Mouse (Mus musculus) urinary bladder, postnatal 10 days (tissue): ENCODE data around the gene Erc1.
"Not testable (repeated sequence)": the region's sequence is repeated elsewhere in the genome, so short reads cannot be mapped to it uniquely, and the experiment has no call there.

Experiments used
- DNase-seq: peaks from one replicate; pipeline ENCODE4 v3.0.0; 2022; ENCODE audit warnings: low spot score

Erc1 gene

GRCm38 (mm10) chr6:119709552-119709951 is 138.4 kb downstream of the Erc1 start:
- DNase-seq = no peak

GRCm38 (mm10) chr6:119707911-119708310 is 140.1 kb downstream of the Erc1 start:
- DNase-seq = no peak

GRCm38 (mm10) chr6:119704899-119705298 is 143.1 kb downstream of the Erc1 start:
- DNase-seq = no peak

- DNase-seq = no peak
Observed at GRCm38 (mm10) chr6:119692754-119693153, 155.2 kb downstream of the Erc1 start.

GRCm38 (mm10) chr6:119686470-119686869 is 161.5 kb downstream of the Erc1 start:
- DNase-seq = no peak

GRCm38 (mm10) chr6:119680746-119681145 is 167.2 kb downstream of the Erc1 start:
- no peak for DNase-seq

GRCm38 (mm10) chr6:119674811-119675209 is 173.2 kb downstream of the Erc1 start:
- no peak for DNase-seq

GRCm38 (mm10) chr6:119674201-119674810 is 173.7 kb downstream of the Erc1 start:
- DNase-seq = no peak

GRCm38 (mm10) chr6:119669746-119670145 is 178.2 kb downstream of the Erc1 start:
- DNase-seq = no peak

- DNase-seq = no peak
Observed at GRCm38 (mm10) chr6:119662936-119663335, 185.0 kb downstream of the Erc1 start.

GRCm38 (mm10) chr6:119661081-119661493 is 186.9 kb downstream of the Erc1 start:
- DNase-seq = no peak

GRCm38 (mm10) chr6:119658441-119658840 is 189.5 kb downstream of the Erc1 start:
- DNase-seq = no peak

- no peak for DNase-seq
Observed at GRCm38 (mm10) chr6:119657418-119658178, 190.4 kb downstream of the Erc1 start.

GRCm38 (mm10) chr6:119654777-119655176 is 193.2 kb downstream of the Erc1 start:
- not testable (repeated sequence) for DNase-seq

- no peak for DNase-seq
Observed at GRCm38 (mm10) chr6:119643880-119644460, 204.0 kb downstream of the Erc1 start.

GRCm38 (mm10) chr6:119643178-119643728 is 204.7 kb downstream of the Erc1 start:
- DNase-seq = no peak

GRCm38 (mm10) chr6:119642718-119643117 is 205.2 kb downstream of the Erc1 start:
- DNase-seq = no peak

- no peak for DNase-seq
Observed at GRCm38 (mm10) chr6:119635629-119636028, 212.3 kb downstream of the Erc1 start.

GRCm38 (mm10) chr6:119630622-119631021 is 217.3 kb downstream of the Erc1 start:
- DNase-seq = no peak

- DNase-seq = no peak
Observed at GRCm38 (mm10) chr6:119601379-119601778, 246.6 kb downstream of the Erc1 start.

GRCm38 (mm10) chr6:119595440-119595839 is 252.5 kb downstream of the Erc1 start:
- DNase-seq = no peak

- DNase-seq = no peak
Observed at GRCm38 (mm10) chr6:119590872-119591271, 257.1 kb downstream of the Erc1 start.

GRCm38 (mm10) chr6:119587897-119588296 is 260.1 kb downstream of the Erc1 start:
- DNase-seq = no peak
